Mouse (Mus musculus): Measurements from ENCODE around the gene Gm44965.
"Not testable (repeated sequence)": the region's sequence is repeated elsewhere in the genome, so short reads cannot be mapped to it uniquely, and the experiment has no call there.

Gene Gm44965

GRCm38 (mm10) chr6:48579215-48579648, 14.5 kb upstream of the Gm44965 start:
- DNase-seq (ENCODE audit: low spot score): no peak

- no peak for DNase-seq (ENCODE audit: low spot score)
These were observed 12.5 kb upstream of the Gm44965 start for GRCm38 (mm10) chr6:48581257-48581656.

- DNase-seq (ENCODE audit: low spot score): peak; percentile 33
These were observed 11.7 kb upstream of the Gm44965 start for GRCm38 (mm10) chr6:48582037-48582436.

GRCm38 (mm10) chr6:48589194-48589750, 4.5 kb upstream of the Gm44965 start, which contains the start of gene Gm45021:
Gene Gm45021 (plus strand): TSS chr6:48589610.
- DNase-seq (ENCODE audit: low spot score): no peak

- no peak for DNase-seq (ENCODE audit: low spot score)
These were observed 2.4 kb upstream of the Gm44965 start for GRCm38 (mm10) chr6:48591221-48591845.

- DNase-seq (ENCODE audit: low spot score): no peak
These were observed 1.9 kb upstream of the Gm44965 start for GRCm38 (mm10) chr6:48591871-48592270.

GRCm38 (mm10) chr6:48594043-48594738, 450 bp downstream of the Gm44965 start:
- peak; percentile 28 for DNase-seq (ENCODE audit: low spot score)

GRCm38 (mm10) chr6:48595278-48595677, 1.5 kb downstream of the Gm44965 start:
- no peak for DNase-seq (ENCODE audit: low spot score)

GRCm38 (mm10) chr6:48596545-48597232, 2.9 kb downstream of the Gm44965 start:
- no peak for DNase-seq (ENCODE audit: low spot score)

GRCm38 (mm10) chr6:48597233-48597625, 3.5 kb downstream of the Gm44965 start:
- DNase-seq (ENCODE audit: low spot score): no peak

GRCm38 (mm10) chr6:48600594-48600993, 6.9 kb downstream of the Gm44965 start:
- DNase-seq (ENCODE audit: low spot score): no peak

- peak; percentile 96 for DNase-seq (ENCODE audit: low spot score)
These were observed 7.7 kb downstream of the Gm44965 start, which contains the start of gene Zfp775 for GRCm38 (mm10) chr6:48601271-48602079. Gene Zfp775 (plus strand): TSS chr6:48602063.

GRCm38 (mm10) chr6:48602080-48602741, 8.5 kb downstream of the Gm44965 start:
- no peak for DNase-seq (ENCODE audit: low spot score)

GRCm38 (mm10) chr6:48608124-48608523, 14.4 kb downstream of the Gm44965 start:
- no peak for DNase-seq (ENCODE audit: low spot score)

- no peak for DNase-seq (ENCODE audit: low spot score)
These were observed 15.8 kb downstream of the Gm44965 start for GRCm38 (mm10) chr6:48609512-48609911.

- DNase-seq (ENCODE audit: low spot score): no peak
These were observed 16.9 kb downstream of the Gm44965 start for GRCm38 (mm10) chr6:48610657-48611056.

- no peak for DNase-seq (ENCODE audit: low spot score)
These were observed 19.7 kb downstream of the Gm44965 start for GRCm38 (mm10) chr6:48613464-48613863.

GRCm38 (mm10) chr6:48614756-48615155, 21.0 kb downstream of the Gm44965 start:
- no peak for DNase-seq (ENCODE audit: low spot score)

GRCm38 (mm10) chr6:48620031-48620430, 26.3 kb downstream of the Gm44965 start:
- no peak for DNase-seq (ENCODE audit: low spot score)

- not testable (repeated sequence) for DNase-seq (ENCODE audit: low spot score)
These were observed 28.6 kb downstream of the Gm44965 start for GRCm38 (mm10) chr6:48622186-48622843.

- DNase-seq (ENCODE audit: low spot score): no peak
These were observed 29.7 kb downstream of the Gm44965 start for GRCm38 (mm10) chr6:48623460-48623859.
